Mouse (Mus musculus) hindbrain, embryonic 16.5 days (tissue): Measurements from ENCODE around the gene Cav2. TPM values are rescaled to one million over a fixed set of nuclear protein-coding genes. Genes with fewer than 3 reads are reported as not detected.

Source experiments
- ATAC-seq: fragments of 200-750 bp; cut with Nextera tagmentation; 2 replicates; pipeline ENCODE4 v1.8.0; 2017; ENCODE audit warnings: moderate TSS enrichment, moderate library complexity
- H3K27ac ChIP-seq: fragments of 300-500 bp; sonication (generic); 2 replicates; pipeline ENCODE4 v1.5.1; 2014; ENCODE audit warnings: low read depth, mild to moderate bottlenecking, control low read depth, low read length, moderate library complexity
- H3K27me3 ChIP-seq: fragments of 300-500 bp; sonication (generic); replicated peaks from 2 replicates; pipeline ENCODE4 v1.6.1; 2014; ENCODE audit warnings: low read length; ENCODE audit not compliant: control insufficient read depth, insufficient read depth
- H3K36me3 ChIP-seq: fragments of 300-500 bp; sonication (generic); 2 replicates; pipeline ENCODE4 v1.6.1; 2014; ENCODE audit warnings: mild to moderate bottlenecking, low read length, moderate library complexity, mixed read lengths; ENCODE audit not compliant: control insufficient read depth, insufficient read depth
- H3K4me1 ChIP-seq: fragments of 300-500 bp; sonication (generic); 2 replicates; pipeline ENCODE4 v1.6.1; 2014; ENCODE audit warnings: low read depth, low read length; ENCODE audit not compliant: control insufficient read depth, insufficient read depth
- H3K4me2 ChIP-seq: fragments of 300-500 bp; sonication (generic); 2 replicates; pipeline ENCODE4 v1.6.1; 2014; ENCODE audit warnings: mild to moderate bottlenecking, low read length, control low read depth, moderate library complexity
- H3K4me3 ChIP-seq: fragments of 300-500 bp; sonication (generic); 2 replicates; pipeline ENCODE4 v1.5.1; 2014; ENCODE audit warnings: mild to moderate bottlenecking, low read length, control low read depth, moderate library complexity
- H3K9ac ChIP-seq: fragments of 300-500 bp; sonication (generic); 2 replicates; pipeline ENCODE4 v1.6.1; 2014; ENCODE audit warnings: low read depth, mild to moderate bottlenecking, control low read depth, low read length, moderate library complexity
- H3K9me3 ChIP-seq: fragments of 300-500 bp; sonication (generic); 2 replicates; pipeline ENCODE4 v1.6.1; 2014; ENCODE audit warnings: mild to moderate bottlenecking, low read length, moderate library complexity; ENCODE audit not compliant: control insufficient read depth
- WGBS: fragments of 180-500 bp; shearing (Covaris S2); extraction: QIAGEN DNeasy Blood & Tissue Kit; methylation state at CpG from one replicate; pipeline ENCODE4 v1.1.7; 2014; 5-methylcytosine and 5-hydroxymethylcytosine counted together
- polyA plus RNA-seq: library from polyadenylated mRNA; unstranded; fragments of >200 nt; fragmentation: Nextera tagmentation; extraction: Ambion mirVana; gene quantifications from 2 replicates; pipeline ENCODE4 v1.2.1, GENCODE M21; 2015

Cav2 gene
- 21.8 and 24.2 TPM in 2 replicates for polyA plus RNA-seq

DNA sequence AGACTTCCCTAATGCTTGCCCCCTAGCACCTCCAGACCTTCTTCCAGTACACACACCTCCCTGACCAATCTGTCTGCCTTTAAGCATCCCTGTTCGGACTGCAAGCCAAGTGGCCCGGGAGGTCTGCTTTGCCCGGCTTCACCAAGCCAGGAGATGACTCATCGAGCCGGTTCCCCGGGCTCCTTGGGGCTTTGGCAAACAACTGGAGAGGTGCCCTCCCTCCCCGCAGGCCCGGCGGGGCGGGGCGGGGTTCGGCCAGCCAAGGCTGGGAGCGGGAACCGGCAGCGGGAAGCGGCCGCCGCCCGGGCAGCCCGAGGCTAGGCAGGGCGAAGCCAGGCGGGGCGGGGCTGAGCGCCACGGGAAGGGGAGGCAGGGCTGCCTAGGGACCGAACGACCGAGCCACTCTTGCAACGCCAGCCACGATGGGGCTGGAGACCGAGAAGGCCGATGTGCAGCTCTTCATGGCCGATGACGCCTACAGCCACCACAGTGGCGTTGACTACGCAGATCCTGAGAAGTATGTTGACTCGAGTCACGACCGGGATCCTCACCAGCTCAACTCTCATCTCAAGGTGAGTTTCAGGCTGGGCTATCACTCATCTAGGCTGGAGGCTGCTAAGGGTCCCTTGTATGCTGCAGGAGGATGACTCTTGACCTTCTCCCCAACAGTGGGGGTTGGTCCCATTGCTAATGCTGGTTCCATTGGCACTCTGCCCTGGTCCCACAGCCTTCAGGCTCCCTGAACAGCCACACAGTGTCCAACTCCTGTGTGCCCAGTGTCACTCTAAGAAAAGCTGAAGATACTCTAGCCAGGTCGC is at the start of gene Cav2:
Gene Cav2, plus strand, starts transcription at position 247 of the 818 bp plus-strand sequence.
- 1% methylated on average over 30 of the region's 40 CpGs for WGBS
- Histone ChIP-seq H3K27ac (no peak within 1 kb of the TSS; the same call in 1 of the 2 replicates), H3K36me3 (no peaks in the 10 kb centered on the region), H3K27me3 (no peaks in the 10 kb centered on the region), H3K4me1 (peaks cover 7% of the 10 kb centered on the region), H3K9me3 (no peaks in the 10 kb centered on the region), H3K4me2 (peak within 1 kb of the TSS; percentile 98), H3K4me3 (peak within 1 kb of the TSS; percentile 66), H3K9ac (peak within 1 kb of the TSS; percentile 79)
- ATAC-seq: peak; percentile 94

DNA sequence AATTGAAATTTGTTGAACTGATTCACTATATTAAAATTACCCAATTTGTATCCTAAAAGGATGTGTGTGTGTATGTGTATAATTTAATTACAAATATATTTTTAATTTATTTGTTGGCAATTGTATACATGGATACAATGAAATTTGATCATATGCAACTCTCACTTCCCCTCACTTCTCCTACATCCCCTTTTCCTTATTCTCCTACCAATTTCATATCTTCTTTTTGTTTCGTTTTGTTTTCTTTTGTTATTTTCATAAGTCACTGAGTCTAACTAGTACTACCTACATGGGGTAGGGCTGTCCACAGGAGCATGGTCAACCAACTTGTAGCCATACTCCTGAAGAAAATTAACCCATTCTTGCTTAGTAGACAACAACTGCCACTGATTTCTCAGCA is 41.3 kb upstream of the Cav2 start:
- Histone ChIP-seq H3K4me1 (no peaks in the 10 kb centered on the region), H3K9me3 (no peaks in the 10 kb centered on the region), H3K36me3 (no peaks in the 10 kb centered on the region), H3K27ac (no peak overlapping the region), H3K4me2 (no peak overlapping the region), H3K4me3 (no peak overlapping the region), H3K9ac (no peak overlapping the region), H3K27me3 (no peaks in the 10 kb centered on the region)
- 90% methylated on average over 1 of the region's 1 CpGs for WGBS
- no peak for ATAC-seq

DNA sequence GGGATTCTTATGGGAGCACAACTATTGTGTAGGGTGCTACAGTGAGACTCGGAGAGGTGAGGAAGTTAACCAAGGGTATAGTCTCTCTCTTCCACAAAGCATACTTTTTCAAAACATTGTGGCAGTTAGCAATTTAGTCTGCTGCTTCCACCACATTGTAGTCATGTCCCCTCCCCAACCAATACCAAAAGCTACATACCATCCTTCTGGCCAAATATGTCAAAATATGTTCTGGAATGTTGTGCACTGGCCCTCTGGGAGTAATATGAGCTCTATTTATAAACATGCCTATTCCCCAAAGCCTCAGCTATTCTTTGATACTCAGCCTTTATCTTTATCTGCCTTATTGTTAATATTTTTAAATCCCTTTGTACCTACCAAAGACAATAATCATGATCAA is 40.0 kb upstream of the Cav2 start:
- H3K27me3 ChIP-seq: no peaks in the 10 kb centered on the region
- no peak for ATAC-seq

DNA sequence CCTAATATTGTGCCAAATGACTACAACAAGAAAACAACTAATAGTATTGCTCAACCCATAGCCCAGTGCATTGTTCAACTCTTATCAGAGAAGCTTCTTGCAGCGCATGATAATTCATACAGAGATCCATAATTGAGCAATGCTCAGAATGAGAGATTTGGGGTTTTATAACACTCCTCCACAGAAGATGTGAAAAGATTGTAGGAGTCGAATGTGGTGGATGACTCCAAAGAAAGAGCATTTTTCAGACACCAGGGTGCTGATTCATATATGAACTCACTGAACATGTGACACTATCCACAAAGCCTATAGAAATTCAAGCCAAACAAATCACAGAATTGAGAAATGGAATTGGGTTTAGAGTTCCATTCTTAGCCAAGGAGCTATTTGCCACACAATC is 34.0 kb upstream of the Cav2 start:
- H3K27me3 ChIP-seq: no peaks in the 10 kb centered on the region
- no peak for ATAC-seq
- H3K9me3 ChIP-seq: no peaks in the 10 kb centered on the region
- no peak overlapping the region for H3K4me3 ChIP-seq
- WGBS: 96% methylated on average over 2 of the region's 2 CpGs
- H3K9ac ChIP-seq: no peak overlapping the region
- H3K27ac ChIP-seq: no peak overlapping the region
- no peak overlapping the region for H3K4me2 ChIP-seq
- no peaks in the 10 kb centered on the region for H3K36me3 ChIP-seq
- H3K4me1 ChIP-seq: no peaks in the 10 kb centered on the region

More for the DNA sequence above, 40.0 kb upstream of the Cav2 start:
- WGBS: 90% methylated on average over 1 of the region's 1 CpGs
- Histone ChIP-seq H3K4me2 (no peak overlapping the region), H3K9ac (no peak overlapping the region), H3K27ac (no peak overlapping the region), H3K4me1 (no peaks in the 10 kb centered on the region), H3K4me3 (no peak overlapping the region), H3K36me3 (no peaks in the 10 kb centered on the region), H3K9me3 (no peaks in the 10 kb centered on the region)

DNA sequence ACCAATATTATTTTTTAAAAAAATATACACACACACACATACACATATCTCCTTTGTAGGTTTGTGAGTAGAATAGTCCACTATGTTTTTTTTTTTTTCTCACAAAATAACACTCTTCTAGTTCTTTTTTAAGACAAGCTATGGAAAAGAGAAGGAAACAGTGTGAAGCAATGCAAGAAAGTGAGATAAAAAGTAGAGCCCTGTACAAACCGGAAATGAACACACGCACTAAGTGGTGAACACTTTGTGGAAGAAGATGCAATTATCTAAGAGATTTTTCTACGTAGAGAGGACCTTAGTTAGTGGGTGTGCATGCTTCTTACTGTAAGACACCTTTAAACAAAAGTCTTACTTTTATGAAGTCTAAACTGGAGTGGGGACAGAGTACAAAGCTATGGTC is 33.3 kb upstream of the Cav2 start:
- Histone ChIP-seq H3K9me3 (no peaks in the 10 kb centered on the region), H3K4me1 (no peaks in the 10 kb centered on the region), H3K9ac (no peak overlapping the region), H3K27ac (no peak overlapping the region), H3K4me2 (no peak overlapping the region), H3K27me3 (no peaks in the 10 kb centered on the region), H3K4me3 (no peak overlapping the region), H3K36me3 (no peaks in the 10 kb centered on the region)
- 88% methylated on average over 3 of the region's 3 CpGs for WGBS
- ATAC-seq: no peak

DNA sequence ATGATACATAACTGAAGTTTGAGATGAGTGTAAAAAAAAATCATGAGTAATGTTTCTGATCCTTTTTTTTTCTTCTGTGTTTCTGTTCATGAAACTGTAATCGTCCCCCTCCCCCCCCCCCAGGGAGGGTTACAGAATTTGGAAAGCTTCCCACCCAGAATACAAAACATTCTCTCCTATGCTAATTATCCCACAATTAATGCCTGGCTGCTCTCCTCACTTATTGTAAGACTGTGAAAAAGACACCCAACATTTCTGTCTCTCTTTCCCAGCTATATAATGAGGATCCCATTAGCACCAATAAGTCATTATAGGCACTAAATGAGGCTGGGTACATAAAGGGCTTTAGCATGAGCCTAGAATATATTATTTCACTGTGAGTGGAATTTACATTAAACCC is 32.7 kb upstream of the Cav2 start:
- Histone ChIP-seq H3K27ac (no peak overlapping the region), H3K9ac (no peak overlapping the region), H3K36me3 (no peaks in the 10 kb centered on the region), H3K4me3 (no peak overlapping the region), H3K9me3 (no peaks in the 10 kb centered on the region), H3K27me3 (no peaks in the 10 kb centered on the region), H3K4me1 (no peaks in the 10 kb centered on the region), H3K4me2 (no peak overlapping the region)
- no peak for ATAC-seq
- no CpG with 5 or more reads among the region's 1 CpGs for WGBS

DNA sequence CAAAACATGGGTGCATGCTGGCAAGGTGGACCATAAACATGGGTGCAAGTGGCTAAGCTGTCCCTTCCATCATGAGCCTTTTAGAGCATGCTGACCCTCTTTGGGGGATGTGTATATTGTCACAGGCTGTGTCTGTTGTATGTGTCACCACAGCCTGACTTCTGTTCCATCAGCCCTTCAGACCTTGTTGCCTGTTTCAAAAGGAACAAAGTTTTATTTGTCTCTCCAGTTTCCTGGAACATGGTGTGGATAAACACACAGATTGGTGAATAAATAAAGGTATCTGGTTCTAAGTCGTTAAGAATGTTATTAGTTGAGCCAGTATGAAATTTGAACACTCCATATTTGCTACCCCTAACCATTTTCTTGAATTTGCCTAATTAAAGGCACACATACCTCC is 29.0 kb upstream of the Cav2 start:
- 81% methylated on average over 1 of the region's 1 CpGs for WGBS

DNA sequence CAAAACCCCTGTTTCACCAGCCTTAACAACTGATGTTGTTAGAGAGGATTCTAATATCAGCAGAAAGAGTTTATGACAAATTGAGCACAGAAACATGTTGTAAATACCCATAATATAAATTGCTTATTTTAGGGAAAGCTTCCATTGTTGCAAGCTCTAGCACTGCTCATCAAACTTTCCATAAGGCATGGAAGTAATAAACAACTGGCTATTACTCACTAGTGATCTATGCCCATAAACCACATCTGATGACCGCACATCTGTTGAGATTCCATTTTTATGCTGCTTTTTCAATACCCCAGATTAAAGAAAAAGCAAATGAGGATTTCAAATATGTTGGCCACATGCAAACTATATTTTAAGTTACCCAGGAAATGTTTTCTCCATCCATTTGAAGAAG is 22.8 kb upstream of the Cav2 start:
- Histone ChIP-seq H3K4me1 (no peaks in the 10 kb centered on the region), H3K9ac (no peak overlapping the region), H3K9me3 (no peaks in the 10 kb centered on the region), H3K4me3 (no peak overlapping the region), H3K27me3 (no peaks in the 10 kb centered on the region), H3K4me2 (no peak overlapping the region), H3K27ac (no peak overlapping the region), H3K36me3 (no peaks in the 10 kb centered on the region)
- WGBS: 100% methylated on average over 1 of the region's 1 CpGs
- ATAC-seq: no peak

More for the DNA sequence above, 29.0 kb upstream of the Cav2 start:
- Histone ChIP-seq H3K4me2 (no peak overlapping the region), H3K27ac (no peak overlapping the region), H3K9ac (no peak overlapping the region), H3K27me3 (no peaks in the 10 kb centered on the region), H3K9me3 (no peaks in the 10 kb centered on the region), H3K36me3 (no peaks in the 10 kb centered on the region), H3K4me1 (no peaks in the 10 kb centered on the region), H3K4me3 (no peak overlapping the region)
- ATAC-seq: no peak

DNA sequence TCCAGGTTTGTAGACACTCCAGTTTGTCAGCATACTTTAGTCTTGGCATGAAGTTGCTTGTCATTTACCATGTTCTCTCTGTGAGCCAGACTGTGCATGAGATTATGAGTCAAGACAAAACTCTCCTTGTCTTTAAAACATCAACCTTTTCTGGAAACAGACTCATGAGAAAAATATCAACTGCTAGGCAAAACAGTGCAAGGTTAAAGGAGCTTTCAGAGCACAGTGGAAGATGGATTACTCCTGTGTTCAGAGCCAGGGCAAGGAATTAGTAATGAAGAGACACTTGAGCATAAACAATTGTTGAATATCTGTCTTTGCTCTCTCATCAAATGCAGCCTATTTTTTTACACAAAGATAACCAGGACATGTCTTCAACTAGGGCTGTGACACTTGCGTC is 22.1 kb upstream of the Cav2 start:
- Histone ChIP-seq H3K27me3 (no peaks in the 10 kb centered on the region), H3K4me1 (no peaks in the 10 kb centered on the region), H3K4me2 (no peak overlapping the region), H3K9me3 (no peaks in the 10 kb centered on the region), H3K4me3 (no peak overlapping the region), H3K27ac (no peak overlapping the region), H3K9ac (no peak overlapping the region), H3K36me3 (no peaks in the 10 kb centered on the region)
- no peak for ATAC-seq
- 82% methylated on average over 1 of the region's 1 CpGs for WGBS
